Mouse (Mus musculus): ENCODE data around the gene Gm17428.
A peak's percentile ranks its signal among the peaks of the same experiment; 100 is the strongest.
"Not testable (repeated sequence)": the region's sequence is repeated elsewhere in the genome, so short reads cannot be mapped to it uniquely, and the experiment has no call there.

Gm17428 gene

GRCm38 (mm10) chr14:54951587-54951986 lies 25.1 kb upstream of the Gm17428 start:
- DNase-seq (ENCODE audit: low spot score): no peak

- DNase-seq (ENCODE audit: low spot score): no peak
Observed at GRCm38 (mm10) chr14:54953664-54954206, 23.0 kb upstream of the Gm17428 start.

- no peak for DNase-seq (ENCODE audit: low spot score)
Observed at GRCm38 (mm10) chr14:54954474-54954873, 22.3 kb upstream of the Gm17428 start.

GRCm38 (mm10) chr14:54955481-54955880 lies 21.3 kb upstream of the Gm17428 start:
- DNase-seq (ENCODE audit: low spot score): no peak

- DNase-seq (ENCODE audit: low spot score): no peak
Observed at GRCm38 (mm10) chr14:54956533-54956932, 20.2 kb upstream of the Gm17428 start.

GRCm38 (mm10) chr14:54958503-54958902 lies 18.2 kb upstream of the Gm17428 start:
- no peak for DNase-seq (ENCODE audit: low spot score)

- DNase-seq (ENCODE audit: low spot score): no peak
Observed at GRCm38 (mm10) chr14:54959197-54959596, 17.5 kb upstream of the Gm17428 start.

- DNase-seq (ENCODE audit: low spot score): not testable (repeated sequence)
Observed at GRCm38 (mm10) chr14:54959853-54960613, 16.7 kb upstream of the Gm17428 start.

- no peak for DNase-seq (ENCODE audit: low spot score)
Observed at GRCm38 (mm10) chr14:54960769-54961168, 16.0 kb upstream of the Gm17428 start.

GRCm38 (mm10) chr14:54961487-54961886 lies 15.2 kb upstream of the Gm17428 start:
- DNase-seq (ENCODE audit: low spot score): no peak

- no peak for DNase-seq (ENCODE audit: low spot score)
Observed at GRCm38 (mm10) chr14:54962714-54963113, 14.0 kb upstream of the Gm17428 start.

GRCm38 (mm10) chr14:54963727-54964126 lies 13.0 kb upstream of the Gm17428 start:
- DNase-seq (ENCODE audit: low spot score): no peak

- no peak for DNase-seq (ENCODE audit: low spot score)
Observed at GRCm38 (mm10) chr14:54965044-54965443, 11.7 kb upstream of the Gm17428 start.

- no peak for DNase-seq (ENCODE audit: low spot score)
Observed at GRCm38 (mm10) chr14:54965631-54966030, 11.1 kb upstream of the Gm17428 start.

GRCm38 (mm10) chr14:54966320-54966977 lies 10.3 kb upstream of the Gm17428 start, which contains the start of gene Myh6:
Gene Myh6 (minus strand): TSS chr14:54966927.
- DNase-seq (ENCODE audit: low spot score): no peak

GRCm38 (mm10) chr14:54967874-54968273 lies 8.9 kb upstream of the Gm17428 start:
- no peak for DNase-seq (ENCODE audit: low spot score)

GRCm38 (mm10) chr14:54968344-54968743 lies 8.4 kb upstream of the Gm17428 start:
- DNase-seq (ENCODE audit: low spot score): no peak

- not testable (repeated sequence) for DNase-seq (ENCODE audit: low spot score)
Observed at GRCm38 (mm10) chr14:54972786-54973185, 3.9 kb upstream of the Gm17428 start.

- DNase-seq (ENCODE audit: low spot score): peak; percentile 31
Observed at GRCm38 (mm10) chr14:54974068-54974791, 2.5 kb upstream of the Gm17428 start.

GRCm38 (mm10) chr14:54978664-54979063 lies 1.9 kb downstream of the Gm17428 start:
- DNase-seq (ENCODE audit: low spot score): no peak

GRCm38 (mm10) chr14:54981934-54982333 lies 5.2 kb downstream of the Gm17428 start:
- DNase-seq (ENCODE audit: low spot score): no peak

GRCm38 (mm10) chr14:54988350-54988874 lies 11.7 kb downstream of the Gm17428 start:
- DNase-seq (ENCODE audit: low spot score): not testable (repeated sequence)

All from embryo, embryonic 10.5 days (tissue).